Mouse (Mus musculus) layer of hippocampus, adult 8-10 months (tissue): Measurements from ENCODE around the gene Gm4631. TPM values are rescaled to one million over a fixed set of nuclear protein-coding genes. Genes with fewer than 3 reads are reported as not detected.
"Not testable (repeated sequence)": the region's sequence is repeated elsewhere in the genome, so short reads cannot be mapped to it uniquely, and the experiment has no call there.

ENCODE experiments used
- DNase-seq, 2 experiments: peaks; one replicate each; pipeline ENCODE4 v3.0.0; 2022; ENCODE audit warnings: low spot score in 2 of 2
- total RNA-seq, 4 experiments: library from RNA; stranded (reverse); gene quantifications; 2 replicates each; pipeline ENCODE4 v1.2.4; 2022

Gm4631 gene
- total RNA-seq: 10 to 100 TPM; 61.9 to 81.5 (median 72.0) TPM

DNA sequence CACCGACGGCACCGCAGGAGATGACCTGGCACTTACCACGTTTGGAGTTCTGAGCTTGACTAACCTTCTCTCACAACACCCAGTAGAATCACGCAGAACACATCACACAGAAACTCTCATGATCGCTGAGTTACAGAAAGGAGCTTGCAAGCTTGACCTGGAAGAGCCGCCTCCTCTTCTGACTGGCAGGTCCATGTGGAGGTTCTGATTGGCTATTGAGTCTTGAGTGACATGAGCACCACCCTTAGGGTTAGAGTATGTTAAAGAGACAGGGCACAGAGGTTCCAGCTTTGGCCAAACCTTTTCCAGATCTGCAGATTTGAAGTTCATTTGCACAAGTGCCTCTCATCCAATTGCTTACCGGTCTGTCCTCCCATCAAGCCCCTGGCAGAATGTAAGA lies at the start of gene Gm4631:
Gm4631 (minus strand) TSS at position 101 of the 400 bp plus-strand sequence.
- DNase-seq: not testable (repeated sequence)

GRCm38 (mm10) chr2:175372136-175372535 lies 34.1 kb upstream of the Gm4631 start, which contains the start of gene Zfp968:
Gene Zfp968, plus strand, starts transcription at chr2:175372436.
- DNase-seq: not testable (repeated sequence)

GRCm38 (mm10) chr2:175274825-175275224 lies 63.2 kb downstream of the Gm4631 start, which contains the start of gene Gm14440:
Gene Gm14440, plus strand, starts transcription at chr2:175275125.
- DNase-seq: not testable (repeated sequence)

Other genes with a start within 250 kb of the Gm4631 start
- gene Gm14399, start 196.2 kb downstream of the Gm4631 start, total RNA-seq: 10 to 100 TPM; 22.8 to 28.8 (median 27.4) TPM
- gene Gm14443, start 162.3 kb downstream of the Gm4631 start, total RNA-seq: 1 to 10 TPM; 6.1 to 8.8 (median 8.4) TPM
- gene Gm14391, start 131.3 kb downstream of the Gm4631 start, total RNA-seq: 100 to 1,000 TPM in 3 of 4 experiments, 10 to 100 TPM in 1; 96.0 to 126 (median 110) TPM
- 10 to 100 TPM in 1 of 4 experiments, not detected in 3; 16.9 TPM for gene Gm14440, start 63.1 kb downstream of the Gm4631 start, total RNA-seq
- 1 to 10 TPM; 3.5 to 7.6 (median 5.6) TPM for gene Zfp968, start 34.2 kb upstream of the Gm4631 start, total RNA-seq
- gene Gm4724, start 97.6 kb upstream of the Gm4631 start, total RNA-seq: 10 to 100 TPM in 2 of 4 experiments, 1 to 10 TPM in 2; 7.7 to 13.9 (median 10.8) TPM
- 1 to 10 TPM; 5.0 to 8.4 (median 5.7) TPM for gene Zfp965, start 131.8 kb upstream of the Gm4631 start, total RNA-seq